In the genomic region with DNA sequence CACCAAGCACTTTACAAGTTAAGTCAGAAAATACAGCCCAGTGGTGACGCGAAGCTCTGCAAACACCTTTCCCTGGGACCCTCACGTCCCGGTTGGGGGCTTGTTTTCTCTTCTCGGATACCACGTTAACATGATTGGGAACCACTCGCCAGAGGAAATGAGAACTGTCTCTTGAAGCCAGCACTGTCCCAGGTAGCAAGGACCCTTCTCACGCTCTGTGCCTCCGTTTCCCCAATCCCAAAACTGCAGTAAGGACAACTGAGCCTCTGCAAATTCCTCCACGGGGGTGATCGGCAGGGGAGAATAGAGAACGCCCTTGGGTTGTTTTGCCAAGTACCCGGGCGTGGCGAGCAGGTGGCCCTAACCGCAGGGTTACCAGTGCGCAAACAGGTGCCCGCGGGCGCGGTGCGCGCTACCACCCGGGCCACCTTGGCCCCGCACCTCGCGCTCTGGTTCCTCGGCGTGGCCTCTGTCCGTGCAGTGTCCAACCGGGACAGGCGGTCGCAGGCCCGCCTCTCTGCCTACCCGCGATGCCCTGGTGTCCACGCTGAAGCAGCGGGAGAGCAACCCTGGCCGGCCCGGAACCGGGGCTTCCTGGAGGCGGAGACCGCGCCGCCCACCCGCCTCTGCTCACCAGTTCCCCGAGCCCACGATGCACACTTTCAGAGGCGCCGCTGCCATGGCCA, we compare ENCODE assay signal across 8 mouse cellular contexts. TPM values are rescaled to one million over a fixed set of nuclear protein-coding genes. Genes with fewer than 3 reads are reported as not detected.
DNase-seq lines count a peak whose midpoint lies in the region; ATAC-seq and TF ChIP-seq lines count a peak whose summit lies in the region.

No protein-coding gene starts in this region.

- H3K36me3 ChIP-seq in heart, postnatal 0 days (replicated peaks; ENCODE audit: control insufficient read depth, insufficient read depth, low read length), result no peaks in the 10 kb centered on the region
- H3K36me3 ChIP-seq in ES-E14 (ENCODE audit: control insufficient read depth, insufficient read depth, low read length, poor library complexity, severe bottlenecking), result no peaks in the 10 kb centered on the region
- H3K36me3 ChIP-seq in embryonic facial prominence, embryonic 15.5 days, result no peaks in the 10 kb centered on the region
- no peaks in the 10 kb centered on the region for H3K36me3 ChIP-seq in limb, embryonic 14.5 days (ENCODE audit: control insufficient read depth, insufficient read depth, low read length)

- peaks cover 13% of the 10 kb centered on the region for H3K4me1 ChIP-seq in heart, postnatal 0 days (ENCODE audit: control insufficient read depth, insufficient read depth)
- H3K4me1 ChIP-seq in ES-E14 (ENCODE audit: control insufficient read depth in 2 of 2, insufficient read depth in 2 of 2, low read length in 2 of 2, poor library complexity in 1 of 2), result peaks cover 2 to 19% of the 10 kb centered on the region in 2 experiments; a peak in 3 of 4 replicates
- peaks cover 13% of the 10 kb centered on the region for H3K4me1 ChIP-seq in embryonic facial prominence, embryonic 15.5 days
- peaks cover 8% of the 10 kb centered on the region for H3K4me1 ChIP-seq in limb, embryonic 14.5 days (ENCODE audit: control insufficient read depth, insufficient read depth, low read length)

- H3K4me2 ChIP-seq in heart, postnatal 0 days (ENCODE audit: low read depth, low read length), result peak overlapping the region; percentile 76
- H3K4me2 ChIP-seq in embryonic facial prominence, embryonic 15.5 days (replicated peaks), result peak overlapping the region; percentile 92
- peak overlapping the region; percentile 97 for H3K4me2 ChIP-seq in limb, embryonic 14.5 days (replicated peaks; ENCODE audit: low read depth, low read length, severe bottlenecking)

- TF ChIP-seq POLR2A in limb, embryonic 14.5 days (IDR thresholded peaks at IDR 0.05; ENCODE audit: borderline replicate concordance, extremely low read depth, insufficient read depth, insufficient read length), result no peak

- peak overlapping the region; percentile 86 for H3K4me3 ChIP-seq in heart, postnatal 0 days (ENCODE audit: low read depth, low read length)
- H3K4me3 ChIP-seq in ES-E14 (ENCODE audit: insufficient read depth in 1 of 2, low read depth in 1 of 2, low read length in 2 of 2, poor library complexity in 1 of 2, severe bottlenecking in 1 of 2), result peak overlapping the region; percentile 77 to 82
- peak overlapping the region; percentile 64 for H3K4me3 ChIP-seq in embryonic facial prominence, embryonic 15.5 days (replicated peaks)
- H3K4me3 ChIP-seq in limb, embryonic 14.5 days (replicated peaks; ENCODE audit: low read length), result peak overlapping the region; percentile 57

- in situ Hi-C loops in ES-E14 (cut with MboI; ENCODE audit: low sequenced_read_pairs in 2 of 2, unreplicated experiment in 2 of 2), result no loop called here

- peak; percentile 12 for DNase-seq in heart, postnatal 0 days (ENCODE audit: low spot score)
- DNase-seq in heart, adult 18-20 months, result no peak
- DNase-seq in ES-E14 (ENCODE audit: low read depth, low spot score), result no peak
- no peak for DNase-seq in limb, embryonic 14.5 days (ENCODE audit: low spot score)
- no peak for DNase-seq in adrenal gland, adult (ENCODE audit: inconsistent age in 2 of 2, low spot score in 1 of 2)
- DNase-seq in gastrocnemius, adult 8-10 months (ENCODE audit: low spot score in 2 of 2), result no peak

- under 1% methylated on average over 50 of the region's 50 CpGs for WGBS in heart, postnatal 0 days
- under 1% methylated on average over 50 of the region's 50 CpGs for WGBS in embryonic facial prominence, embryonic 15.5 days
- under 1% methylated on average over 33 of the region's 50 CpGs for WGBS in limb, embryonic 14.5 days

- no peaks in the 10 kb centered on the region for H3K27me3 ChIP-seq in heart, postnatal 0 days (ENCODE audit: control insufficient read depth, insufficient read depth, low read length)
- no peaks in the 10 kb centered on the region for H3K27me3 ChIP-seq in embryonic facial prominence, embryonic 15.5 days
- H3K27me3 ChIP-seq in limb, embryonic 14.5 days (ENCODE audit: control insufficient read depth, insufficient read depth, low read length), result no peaks in the 10 kb centered on the region

- H3K9me3 ChIP-seq in heart, postnatal 0 days (replicated peaks; ENCODE audit: control insufficient read depth, low read length), result no peaks in the 10 kb centered on the region
- no peaks in the 10 kb centered on the region for H3K9me3 ChIP-seq in ES-E14 (ENCODE audit: control insufficient read depth, insufficient read depth, low read depth, low read length)
- H3K9me3 ChIP-seq in embryonic facial prominence, embryonic 15.5 days (replicated peaks), result no peaks in the 10 kb centered on the region
- H3K9me3 ChIP-seq in limb, embryonic 14.5 days (ENCODE audit: control insufficient read depth, low read length), result no peaks in the 10 kb centered on the region

- H3K27ac ChIP-seq in heart, postnatal 0 days (ENCODE audit: low read depth), result peak overlapping the region; percentile 91
- no peak overlapping the region for H3K27ac ChIP-seq in ES-E14 (ENCODE audit: insufficient read depth, low read depth, low read length, poor library complexity, severe bottlenecking)
- peak overlapping the region; percentile 80 for H3K27ac ChIP-seq in embryonic facial prominence, embryonic 15.5 days (replicated peaks)
- H3K27ac ChIP-seq in limb, embryonic 14.5 days (replicated peaks; ENCODE audit: low read depth, low read length), result peak overlapping the region; percentile 63; the same call in 1 of the 2 replicates

- TF ChIP-seq CTCF in heart, postnatal 0 days (IDR thresholded peaks at IDR 0.05; ENCODE audit: low read depth), result no peak

- no peak for TF ChIP-seq EP300 in heart, postnatal 0 days (IDR thresholded peaks at IDR 0.05; ENCODE audit: low read depth)

- ATAC-seq in heart, postnatal 0 days (ENCODE audit: insufficient read depth, low read depth), result peak; percentile 35
- peak; percentile 19; the same call in 1 of the 2 replicates for ATAC-seq in embryonic facial prominence, embryonic 15.5 days (ENCODE audit: insufficient number of reproducible peaks, low FRiP score, low TSS enrichment, low read depth)
- ATAC-seq in limb, embryonic 14.5 days (ENCODE audit: low FRiP score, low read depth), result peak; percentile 28; the same call in 1 of the 2 replicates
- peak; percentile 10; the same call in 1 of the 2 replicates for ATAC-seq in neutrophil, adult 5-6 weeks (ENCODE audit: extremely low read depth, insufficient number of reproducible peaks, low FRiP score, poor library complexity, severe bottlenecking)

- peak overlapping the region; percentile 80 for H3K9ac ChIP-seq in heart, postnatal 0 days (replicated peaks; ENCODE audit: low read depth, low read length)
- H3K9ac ChIP-seq in ES-E14 (ENCODE audit: insufficient read depth, low read depth, low read length, poor library complexity, severe bottlenecking), result peak overlapping the region; percentile 46
- H3K9ac ChIP-seq in embryonic facial prominence, embryonic 15.5 days, result peak overlapping the region; percentile 62
- peak overlapping the region; percentile 55 for H3K9ac ChIP-seq in limb, embryonic 14.5 days (ENCODE audit: low read depth, low read length, severe bottlenecking)

TF ChIP-seq in ES-E14, 5 proteins besides CTCF, POLR2A, EP300 and RAD21:
- no peak for TF ChIP-seq ZNF384 (IDR thresholded peaks at IDR 0.05; ENCODE audit: low read depth, low read length)
- TF ChIP-seq CHD2 (IDR thresholded peaks at IDR 0.05; ENCODE audit: low read depth, low read length), result no peak
- no peak for TF ChIP-seq HCFC1 (IDR thresholded peaks at IDR 0.05; ENCODE audit: borderline replicate concordance, insufficient read depth, low read length)
- no peak for TF ChIP-seq MAFK (IDR thresholded peaks at IDR 0.05; ENCODE audit: insufficient read depth, low read depth, low read length)
- no peak for TF ChIP-seq ZC3H11A (IDR thresholded peaks at IDR 0.05; ENCODE audit: borderline replicate concordance, low read depth, low read length)

RNA-seq across cellular contexts. Expression of a gene that starts 0.6 kb away (rescaled TPM):
- 30.8 TPM in 2 replicates for total RNA-seq in heart, postnatal 0 days (2014; rRNA removed; ENCODE audit: low replicate concordance)
- 14.2 and 15.3 TPM in 2 replicates for polyA plus RNA-seq in heart, postnatal 0 days (2015; fragmentation: Nextera tagmentation; extraction: Ambion mirVana)
- total RNA-seq in heart, adult 18-20 months (2021), result 10 to 100 TPM; 38.0 to 40.4 TPM
- 14.2 and 15.2 TPM in 2 replicates for total RNA-seq in ES-E14 (2012; rRNA removed)
- 14.3 and 14.6 TPM in 2 replicates for polyA plus RNA-seq in embryonic facial prominence, embryonic 15.5 days (2015; fragmentation: Nextera tagmentation; extraction: Ambion mirVana)
- polyA plus RNA-seq in limb, embryonic 14.5 days (2012; rRNA removed), result 11.1 and 11.5 TPM in 2 replicates
- 6.4 and 6.5 TPM in 2 replicates for polyA plus RNA-seq in limb, embryonic 14.5 days (2014; fragmentation: Nextera tagmentation; extraction: Ambion mirVana)
- total RNA-seq in neutrophil, adult 5-6 weeks (2017), result 86.6 and 89.4 TPM in 2 replicates
- 10 to 100 TPM; 19.0 to 21.7 (median 20.8) TPM for total RNA-seq in gastrocnemius, adult 8-10 months (2022)

RNA-seq across cellular contexts. Expression of a gene that starts 45.2 kb away (rescaled TPM):
- total RNA-seq in heart, postnatal 0 days (2014; rRNA removed; ENCODE audit: low replicate concordance), result 2.9 and 3.0 TPM in 2 replicates
- 0.36 and 0.44 TPM in 2 replicates for polyA plus RNA-seq in heart, postnatal 0 days (2015; fragmentation: Nextera tagmentation; extraction: Ambion mirVana)
- total RNA-seq in heart, adult 18-20 months (2021), result 1 to 10 TPM; 2.7 to 3.4 TPM
- total RNA-seq in ES-E14 (2012; rRNA removed), result 15.2 and 18.4 TPM in 2 replicates
- polyA plus RNA-seq in embryonic facial prominence, embryonic 15.5 days (2015; fragmentation: Nextera tagmentation; extraction: Ambion mirVana), result 2.4 and 2.8 TPM in 2 replicates
- polyA plus RNA-seq in limb, embryonic 14.5 days (2012; rRNA removed), result 7.9 and 8.4 TPM in 2 replicates
- polyA plus RNA-seq in limb, embryonic 14.5 days (2014; fragmentation: Nextera tagmentation; extraction: Ambion mirVana), result 3.4 TPM in 2 replicates
- total RNA-seq in neutrophil, adult 5-6 weeks (2017), result not detected in 2 replicates
- total RNA-seq in gastrocnemius, adult 8-10 months (2022), result 1 to 10 TPM; 1.9 to 4.3 (median 3.1) TPM

RNA-seq across cellular contexts. Expression of a gene that starts 49.4 kb away (rescaled TPM):
- total RNA-seq in heart, postnatal 0 days (2014; rRNA removed; ENCODE audit: low replicate concordance), result 57.4 and 71.9 TPM in 2 replicates
- polyA plus RNA-seq in heart, postnatal 0 days (2015; fragmentation: Nextera tagmentation; extraction: Ambion mirVana), result 270 and 308 TPM in 2 replicates
- 10 to 100 TPM; 15.8 to 18.0 TPM for total RNA-seq in heart, adult 18-20 months (2021)
- 171 and 181 TPM in 2 replicates for total RNA-seq in ES-E14 (2012; rRNA removed)
- polyA plus RNA-seq in embryonic facial prominence, embryonic 15.5 days (2015; fragmentation: Nextera tagmentation; extraction: Ambion mirVana), result 466 and 641 TPM in 2 replicates
- 50.7 and 51.5 TPM in 2 replicates for polyA plus RNA-seq in limb, embryonic 14.5 days (2012; rRNA removed)
- 532 and 574 TPM in 2 replicates for polyA plus RNA-seq in limb, embryonic 14.5 days (2014; fragmentation: Nextera tagmentation; extraction: Ambion mirVana)
- total RNA-seq in neutrophil, adult 5-6 weeks (2017), result 168 and 198 TPM in 2 replicates
- total RNA-seq in gastrocnemius, adult 8-10 months (2022), result 10 to 100 TPM; 10.3 to 22.0 (median 17.3) TPM
